Mouse (Mus musculus) left cerebral cortex, adult 18-20 months (tissue): ENCODE data around the gene Cct7. TPM values are rescaled to one million over a fixed set of nuclear protein-coding genes. Genes with fewer than 3 reads are reported as not detected.

Experiments used
- DNase-seq, 2 experiments: peaks; one replicate each; pipeline ENCODE4 v3.0.0; 2021 to 2022; ENCODE audit warnings: low spot score in 2 of 2, mixed read lengths in 1 of 2
- total RNA-seq, 2 experiments: library from RNA; stranded (reverse); gene quantifications; 2 replicates each; pipeline ENCODE4 v1.2.3; 2021

Gene Cct7
- total RNA-seq, 2 experiments from 2014 or later, result 227 to 234 TPM

- DNase-seq, result peak; percentile 99
Observed at GRCm38 (mm10) chr6:85451664-85452410, 523 bp downstream of the Cct7 start, which contains the start of gene Pradc1. Gene Pradc1, minus strand, starts transcription at chr6:85451970.

- DNase-seq, result no peak
Observed at GRCm38 (mm10) chr6:85452411-85452665, 1.0 kb downstream of the Cct7 start.

GRCm38 (mm10) chr6:85452816-85453215 lies 1.5 kb downstream of the Cct7 start:
- no peak for DNase-seq

GRCm38 (mm10) chr6:85459621-85460020 lies 8.3 kb downstream of the Cct7 start:
- DNase-seq, result no peak

GRCm38 (mm10) chr6:85465381-85465780 lies 14.1 kb downstream of the Cct7 start:
- no peak for DNase-seq

GRCm38 (mm10) chr6:85469660-85470430 lies 18.5 kb downstream of the Cct7 start:
- no peak for DNase-seq

- no peak for DNase-seq
Observed at GRCm38 (mm10) chr6:85471962-85472361, 20.6 kb downstream of the Cct7 start.

GRCm38 (mm10) chr6:85472542-85472941 lies 21.2 kb downstream of the Cct7 start:
- no peak for DNase-seq

- DNase-seq, result no peak
Observed at GRCm38 (mm10) chr6:85475581-85475980, 24.3 kb downstream of the Cct7 start.

- DNase-seq, result no peak
Observed at GRCm38 (mm10) chr6:85477366-85477917, 26.1 kb downstream of the Cct7 start.

- no peak for DNase-seq
Observed at GRCm38 (mm10) chr6:85478416-85478815, 27.1 kb downstream of the Cct7 start.

GRCm38 (mm10) chr6:85479979-85480378 lies 28.7 kb downstream of the Cct7 start:
- no peak for DNase-seq

- no peak for DNase-seq
Observed at GRCm38 (mm10) chr6:85480685-85481084, 29.4 kb downstream of the Cct7 start.

- peak; percentile 39 to 54 for DNase-seq
Observed at GRCm38 (mm10) chr6:85483843-85484721, 32.8 kb downstream of the Cct7 start.

GRCm38 (mm10) chr6:85485738-85486137 lies 34.4 kb downstream of the Cct7 start:
- DNase-seq, result no peak

- DNase-seq, result no peak
Observed at GRCm38 (mm10) chr6:85488510-85488909, 37.2 kb downstream of the Cct7 start.

- no peak for DNase-seq
Observed at GRCm38 (mm10) chr6:85489717-85490116, 38.4 kb downstream of the Cct7 start.

- no peak for DNase-seq
Observed at GRCm38 (mm10) chr6:85490252-85490651, 38.9 kb downstream of the Cct7 start.

GRCm38 (mm10) chr6:85491606-85492005 lies 40.3 kb downstream of the Cct7 start:
- no peak for DNase-seq

- no peak for DNase-seq
Observed at GRCm38 (mm10) chr6:85496976-85497375, 45.7 kb downstream of the Cct7 start.

- no peak for DNase-seq
Observed at GRCm38 (mm10) chr6:85498147-85498546, 46.8 kb downstream of the Cct7 start.
